Comparison of ENCODE assay signal across 18 mouse cellular contexts in genomic region chr13:47264382-47264781, GRCm38 (mm10).
DNase-seq lines count a peak whose midpoint lies in the region; ATAC-seq and TF ChIP-seq lines count a peak whose summit lies in the region.
"Had no signal": no experiment of that assay in that cellular context is flagged by ENCODE, and none has a peak within 500 bp of the region (broad histone marks: within the 10 kb centered on the region; RNA-seq: fewer than 3 reads in every experiment).

No protein-coding gene starts in this region.

- H3K9me3 ChIP-seq in heart, embryonic 11.5 days (replicated peaks; ENCODE audit: control insufficient read depth, low read length) = 0 out of 2 replicates have a peak, but pooled peaks cover 4% of the 10 kb centered on the region
- H3K9me3 ChIP-seq in intestine, postnatal 0 days (ENCODE audit: control insufficient read depth) = no peaks in the 10 kb centered on the region
- H3K9me3 ChIP-seq: embryonic facial prominence, embryonic 13.5 days; forebrain, embryonic 13.5 days; limb, embryonic 12.5 days; lung, embryonic 15.5 days; midbrain, embryonic 13.5 days had no signal

- H3K36me3 ChIP-seq in heart, embryonic 11.5 days (ENCODE audit: control insufficient read depth, insufficient read depth, low read length) = no peaks in the 10 kb centered on the region
- H3K36me3 ChIP-seq in intestine, postnatal 0 days (ENCODE audit: control insufficient read depth, insufficient read depth) = no peaks in the 10 kb centered on the region
- H3K36me3 ChIP-seq: embryonic facial prominence, embryonic 13.5 days; limb, embryonic 12.5 days; lung, embryonic 15.5 days; midbrain, embryonic 13.5 days; neural tube, embryonic 13.5 days had no signal

- 76% methylated on average over 8 of the region's 8 CpGs for WGBS in heart, embryonic 11.5 days (ENCODE audit: insufficient replicate concordance)
- 79% methylated on average over 8 of the region's 8 CpGs for WGBS in intestine, postnatal 0 days

- no peak overlapping the region for H3K9ac ChIP-seq in heart, embryonic 11.5 days (ENCODE audit: low read depth, low read length)
- no peak overlapping the region for H3K9ac ChIP-seq in intestine, postnatal 0 days (ENCODE audit: low read depth, low read length)
- H3K9ac ChIP-seq: embryonic facial prominence, embryonic 13.5 days; forebrain, embryonic 13.5 days; limb, embryonic 12.5 days; lung, embryonic 15.5 days; midbrain, embryonic 13.5 days; neural tube, embryonic 13.5 days had no signal

- no peak overlapping the region for H3K4me2 ChIP-seq in heart, embryonic 11.5 days
- H3K4me2 ChIP-seq in intestine, postnatal 0 days (replicated peaks; ENCODE audit: low read depth) = no peak overlapping the region
- H3K4me2 ChIP-seq: embryonic facial prominence, embryonic 13.5 days; forebrain, embryonic 13.5 days; limb, embryonic 12.5 days; lung, embryonic 15.5 days; midbrain, embryonic 13.5 days; neural tube, embryonic 13.5 days had no signal

- no peak overlapping the region for H3K27ac ChIP-seq in heart, embryonic 11.5 days (ENCODE audit: low read depth, low read length)
- no peak overlapping the region for H3K27ac ChIP-seq in intestine, postnatal 0 days (ENCODE audit: low read depth, low read length)
- H3K27ac ChIP-seq: embryonic facial prominence, embryonic 13.5 days; forebrain, embryonic 13.5 days; limb, embryonic 12.5 days; lung, embryonic 15.5 days; midbrain, embryonic 13.5 days; neural tube, embryonic 13.5 days had no signal

- no peak for TF ChIP-seq CTCF in intestine, postnatal 0 days (IDR thresholded peaks at IDR 0.05; ENCODE audit: low read depth)

- DNase-seq in heart, adult 18-20 months = peak; percentile 75 to 78
- DNase-seq in Muller cell, postnatal 12 days (ENCODE audit: inconsistent ontology term) = peak; percentile 44
- peak; percentile 41 for DNase-seq in cerebellum, adult 9-11 months
- peak; percentile 68 to 69 for DNase-seq in heart, adult 9 months (ENCODE audit: low spot score in 2 of 2)
- DNase-seq in urinary bladder, postnatal 4 days (ENCODE audit: low spot score in 2 of 2) = no peak
- no peak for DNase-seq in urinary bladder, adult 18-20 months (ENCODE audit: low spot score in 2 of 2)
- DNase-seq: B cell, adult 2 months; kidney, adult 18-20 months; right cerebral cortex, adult 18-20 months; thymus, postnatal 14 days had no signal

- no peak for ATAC-seq in heart, embryonic 11.5 days (replicated peaks; ENCODE audit: insufficient number of reproducible peaks, low FRiP score, low TSS enrichment)
- no peak for ATAC-seq in intestine, postnatal 0 days
- ATAC-seq: forebrain, embryonic 13.5 days; midbrain, embryonic 13.5 days had no signal

- no peaks in the 10 kb centered on the region for H3K4me1 ChIP-seq in heart, embryonic 11.5 days (ENCODE audit: control insufficient read depth, insufficient read depth, low read length)
- H3K4me1 ChIP-seq in intestine, postnatal 0 days (replicated peaks; ENCODE audit: control insufficient read depth, insufficient read depth, low read length) = no peaks in the 10 kb centered on the region
- H3K4me1 ChIP-seq: forebrain, embryonic 13.5 days; limb, embryonic 12.5 days; lung, embryonic 15.5 days; midbrain, embryonic 13.5 days; neural tube, embryonic 13.5 days had no signal

- H3K27me3 ChIP-seq in heart, embryonic 11.5 days (ENCODE audit: control insufficient read depth, insufficient read depth, low read length) = no peaks in the 10 kb centered on the region
- no peaks in the 10 kb centered on the region for H3K27me3 ChIP-seq in intestine, postnatal 0 days (replicated peaks; ENCODE audit: control insufficient read depth, insufficient read depth, low read length)
- H3K27me3 ChIP-seq: embryonic facial prominence, embryonic 13.5 days; forebrain, embryonic 13.5 days; limb, embryonic 12.5 days; lung, embryonic 15.5 days; midbrain, embryonic 13.5 days; neural tube, embryonic 13.5 days had no signal

- no peak overlapping the region for H3K4me3 ChIP-seq in heart, embryonic 11.5 days (ENCODE audit: low read depth, low read length)
- no peak overlapping the region for H3K4me3 ChIP-seq in intestine, postnatal 0 days (ENCODE audit: low read depth, low read length)
- H3K4me3 ChIP-seq: embryonic facial prominence, embryonic 13.5 days; forebrain, embryonic 13.5 days; limb, embryonic 12.5 days; lung, embryonic 15.5 days; midbrain, embryonic 13.5 days; neural tube, embryonic 13.5 days had no signal

Comparison
In these comparisons a context has a peak if more than half of its experiments do, and no peak if none do; other contexts are left out.
1. DNase-seq: peak in heart, adult 18-20 months (2 of 2), Muller cell, postnatal 12 days (single experiment), cerebellum, adult 9-11 months (single experiment) and heart, adult 9 months (2 of 2); none in urinary bladder, postnatal 4 days (0 of 2) and urinary bladder, adult 18-20 months (0 of 2).